Mouse (Mus musculus) thymus, adult 2 months (tissue): ENCODE measurements around the gene Atg13.

ENCODE experiments used
- CTCF ChIP-seq: fragments of 200-500 bp; IDR thresholded peaks from 2 replicates; pipeline ENCODE4 v1.5.1; 2012; ENCODE audit warnings: mild to moderate bottlenecking, control low read depth, low read length, moderate library complexity, borderline replicate concordance; ENCODE audit not compliant: control insufficient read depth, poor library complexity, insufficient read depth; ENCODE audit errors: extremely low read depth
- POLR2A ChIP-seq: fragments of 200-500 bp; IDR thresholded peaks from 2 replicates; pipeline ENCODE4 v1.6.1; 2012; ENCODE audit warnings: mild to moderate bottlenecking, low read length, control low read depth, moderate library complexity; ENCODE audit not compliant: control insufficient read depth, poor library complexity, insufficient read depth; ENCODE audit errors: extremely low read depth

GRCm38 (mm10) chr2:91711256-91711925 is 1.0 kb upstream of the Atg13 start:
- TF ChIP-seq CTCF = no peak
- TF ChIP-seq POLR2A = no peak
